In genomic region chr9:52850552-52850951, GRCm38 (mm10) we compare ENCODE assay signal across 19 mouse cellular contexts.
A peak's percentile ranks its signal among the peaks of the same experiment; 100 is the strongest.
DNase-seq lines count a peak whose midpoint lies in the region.
"Had no signal": no experiment of that assay in that cellular context is flagged by ENCODE, and none has a peak within 500 bp of the region (broad histone marks: within the 10 kb centered on the region; RNA-seq: fewer than 3 reads in every experiment).

No protein-coding gene starts in this region.

- intact Hi-C loops in left cerebral cortex, postnatal 4 days (cut with DNase I): no loop called here

- peak; percentile 44 for DNase-seq in layer of hippocampus, adult 11-12 months (ENCODE audit: low spot score)
- DNase-seq in layer of hippocampus, postnatal 10 days (ENCODE audit: low spot score in 2 of 2): no peak
- peak; percentile 11 to 40 for DNase-seq in left cerebral cortex, adult 8-10 months (ENCODE audit: low spot score in 2 of 2)
- DNase-seq in left cerebral cortex, postnatal 4 days: no peak
- DNase-seq in layer of hippocampus, adult 9-11 months: peak; percentile 71
- DNase-seq in cerebellum, adult 11 months: no peak
- DNase-seq in adrenal gland, adult 2 months: no peak
- DNase-seq: adrenal gland, postnatal 36 days; cerebellum, adult 9-10 months; cerebellum, postnatal 36 days; embryo, embryonic 11 days; gastrocnemius, postnatal 25 days; heart, postnatal 36 days; kidney, adult 2 months; kidney, postnatal 36 days; liver, embryonic 13.5 days; lung, adult 2 months; lung, postnatal 10 days; thymus, postnatal 14 days had no signal

Comparison
In these comparisons a context has a peak if more than half of its experiments do, and no peak if none do; other contexts are left out.
1. DNase-seq: peak in layer of hippocampus, adult 11-12 months (single experiment), left cerebral cortex, adult 8-10 months (2 of 2) and layer of hippocampus, adult 9-11 months (single experiment); none in layer of hippocampus, postnatal 10 days (0 of 2), left cerebral cortex, postnatal 4 days (single experiment), cerebellum, adult 11 months (single experiment) and adrenal gland, adult 2 months (single experiment).